Mouse (Mus musculus): ENCODE measurements around the gene Fancg.

The Fancg gene

GRCm38 (mm10) chr4:43010161-43011038 is at the start of gene Fancg:
Gene Fancg (minus strand): TSS chr4:43010506.
- peak; percentile 57 to 75 for DNase-seq (ENCODE audit: low spot score in 2 of 2)

- no peak for DNase-seq (ENCODE audit: low spot score in 2 of 2)
Measured at GRCm38 (mm10) chr4:43059697-43060096, 49.4 kb upstream of the Fancg start.

- peak; percentile 63 to 64 for DNase-seq (ENCODE audit: low spot score in 2 of 2)
Measured at GRCm38 (mm10) chr4:43058753-43059654, 48.7 kb upstream of the Fancg start, which contains the start of gene Unc13b. Gene Unc13b (plus strand): TSS chr4:43058953.

- no peak for DNase-seq (ENCODE audit: low spot score in 2 of 2)
Measured at GRCm38 (mm10) chr4:43058392-43058752, 48.1 kb upstream of the Fancg start.

- no peak for DNase-seq (ENCODE audit: low spot score in 2 of 2)
Measured at GRCm38 (mm10) chr4:43057654-43058053, 47.3 kb upstream of the Fancg start.

GRCm38 (mm10) chr4:43052627-43053026 is 42.3 kb upstream of the Fancg start:
- no peak for DNase-seq (ENCODE audit: low spot score in 2 of 2)

GRCm38 (mm10) chr4:43047231-43047630 is 36.9 kb upstream of the Fancg start:
- peak in 1 of 2 experiments; percentile 58 for DNase-seq (ENCODE audit: low spot score in 2 of 2)

GRCm38 (mm10) chr4:43046607-43047006 is 36.3 kb upstream of the Fancg start:
- DNase-seq (ENCODE audit: low spot score in 2 of 2) = no peak

GRCm38 (mm10) chr4:43045659-43046302 is 35.5 kb upstream of the Fancg start, which contains the start of gene Fam214b:
Gene Fam214b (minus strand): TSS chr4:43046220.
- DNase-seq (ENCODE audit: low spot score in 2 of 2) = peak; percentile 84 to 88

- no peak for DNase-seq (ENCODE audit: low spot score in 2 of 2)
Measured at GRCm38 (mm10) chr4:43045285-43045658, 35.0 kb upstream of the Fancg start.

- no peak for DNase-seq (ENCODE audit: low spot score in 2 of 2)
Measured at GRCm38 (mm10) chr4:43044673-43045072, 34.4 kb upstream of the Fancg start.

GRCm38 (mm10) chr4:43043644-43044357 is 33.5 kb upstream of the Fancg start:
- DNase-seq (ENCODE audit: low spot score in 2 of 2) = peak in 1 of 2 experiments; percentile 54

GRCm38 (mm10) chr4:43040881-43041547 is 30.7 kb upstream of the Fancg start:
- no peak for DNase-seq (ENCODE audit: low spot score in 2 of 2)

- peak; percentile 93 to 95 for DNase-seq (ENCODE audit: low spot score in 2 of 2)
Measured at GRCm38 (mm10) chr4:43040114-43040572, 29.8 kb upstream of the Fancg start.

- no peak for DNase-seq (ENCODE audit: low spot score in 2 of 2)
Measured at GRCm38 (mm10) chr4:43039609-43040008, 29.3 kb upstream of the Fancg start.

GRCm38 (mm10) chr4:43038567-43039495 is 28.5 kb upstream of the Fancg start:
- peak in 1 of 2 experiments; percentile 56 for DNase-seq (ENCODE audit: low spot score in 2 of 2)

- peak; percentile 52 to 69 for DNase-seq (ENCODE audit: low spot score in 2 of 2)
Measured at GRCm38 (mm10) chr4:43037860-43038566, 27.7 kb upstream of the Fancg start.

- no peak for DNase-seq (ENCODE audit: low spot score in 2 of 2)
Measured at GRCm38 (mm10) chr4:43036356-43036755, 26.1 kb upstream of the Fancg start.

GRCm38 (mm10) chr4:43035851-43036250 is 25.5 kb upstream of the Fancg start:
- DNase-seq (ENCODE audit: low spot score in 2 of 2) = no peak

Data from spleen, postnatal 14 days (tissue).